Mouse (Mus musculus): ENCODE measurements around the gene Casc1. TPM values are rescaled to one million over a fixed set of nuclear protein-coding genes. Genes with fewer than 3 reads are reported as not detected.

The Casc1 gene
- polyA plus RNA-seq, 1 experiment from 2014 or later = 0.51 TPM

DNA sequence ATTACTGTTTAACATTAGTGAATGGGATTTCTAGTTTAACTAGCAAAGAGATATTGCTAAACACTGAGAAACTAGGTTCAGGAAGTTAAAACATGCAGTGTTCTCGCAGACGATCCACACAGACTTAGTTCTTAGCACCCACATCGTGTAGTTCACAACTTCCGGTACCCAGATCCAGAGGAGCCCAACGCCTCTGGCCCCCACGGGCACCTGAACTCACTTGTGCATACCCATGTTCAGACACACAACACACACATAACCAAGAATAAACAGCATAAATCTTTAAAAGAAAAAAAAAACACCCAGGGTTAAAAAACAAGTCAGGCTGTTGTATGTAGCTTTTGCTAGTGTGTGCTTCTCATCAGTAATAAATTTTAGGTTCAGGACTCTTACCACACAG, 6.4 kb downstream of the Casc1 start:
- no peak for DNase-seq (ENCODE audit: low spot score)

GRCm38 (mm10) chr6:145202432-145203125, 8.2 kb downstream of the Casc1 start:
- no peak for DNase-seq (ENCODE audit: low spot score)

- no peak for DNase-seq (ENCODE audit: low spot score)
Observed at GRCm38 (mm10) chr6:145197949-145198686, 12.7 kb downstream of the Casc1 start.

DNA sequence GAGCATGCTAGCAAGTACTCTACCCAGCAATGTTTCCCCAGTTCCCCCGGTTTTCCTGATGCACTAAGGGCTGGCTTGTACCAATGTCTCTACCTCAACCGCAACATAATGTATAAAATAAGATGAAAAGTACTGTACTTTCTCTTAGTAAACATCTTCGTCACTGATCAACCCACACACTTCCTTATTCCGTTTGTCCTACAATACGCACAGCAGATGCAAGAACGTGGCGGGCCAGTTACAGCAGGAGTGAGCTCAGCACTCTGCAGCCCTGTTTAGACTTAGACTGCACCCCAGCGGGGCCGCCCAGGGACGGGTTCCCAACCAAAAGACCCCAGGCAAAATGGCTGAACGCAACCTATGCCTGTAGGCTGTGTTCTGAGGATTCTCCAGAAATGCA, 17.4 kb downstream of the Casc1 start:
- peak; percentile 64 for DNase-seq (ENCODE audit: low spot score)

DNA sequence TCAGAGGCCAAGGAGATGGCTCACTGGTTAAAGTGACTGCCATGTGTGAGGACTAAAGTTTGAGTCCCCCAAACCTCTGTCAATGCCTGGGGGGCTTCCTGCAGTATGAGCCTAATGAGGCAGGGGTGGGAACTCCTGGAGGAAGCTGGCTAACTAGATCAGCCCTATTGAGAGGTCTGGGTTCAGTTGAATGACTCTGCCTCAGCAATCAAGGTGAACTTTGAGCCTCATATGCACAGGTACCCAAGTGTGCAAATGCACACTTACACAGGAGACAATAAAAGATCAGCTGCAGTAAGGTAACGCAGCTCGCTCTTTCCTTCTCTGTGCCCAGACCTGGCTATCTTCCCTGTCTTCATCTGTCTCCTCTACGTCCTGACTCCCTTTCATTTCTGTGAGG, 17.8 kb downstream of the Casc1 start:
- DNase-seq (ENCODE audit: low spot score) = no peak

DNA sequence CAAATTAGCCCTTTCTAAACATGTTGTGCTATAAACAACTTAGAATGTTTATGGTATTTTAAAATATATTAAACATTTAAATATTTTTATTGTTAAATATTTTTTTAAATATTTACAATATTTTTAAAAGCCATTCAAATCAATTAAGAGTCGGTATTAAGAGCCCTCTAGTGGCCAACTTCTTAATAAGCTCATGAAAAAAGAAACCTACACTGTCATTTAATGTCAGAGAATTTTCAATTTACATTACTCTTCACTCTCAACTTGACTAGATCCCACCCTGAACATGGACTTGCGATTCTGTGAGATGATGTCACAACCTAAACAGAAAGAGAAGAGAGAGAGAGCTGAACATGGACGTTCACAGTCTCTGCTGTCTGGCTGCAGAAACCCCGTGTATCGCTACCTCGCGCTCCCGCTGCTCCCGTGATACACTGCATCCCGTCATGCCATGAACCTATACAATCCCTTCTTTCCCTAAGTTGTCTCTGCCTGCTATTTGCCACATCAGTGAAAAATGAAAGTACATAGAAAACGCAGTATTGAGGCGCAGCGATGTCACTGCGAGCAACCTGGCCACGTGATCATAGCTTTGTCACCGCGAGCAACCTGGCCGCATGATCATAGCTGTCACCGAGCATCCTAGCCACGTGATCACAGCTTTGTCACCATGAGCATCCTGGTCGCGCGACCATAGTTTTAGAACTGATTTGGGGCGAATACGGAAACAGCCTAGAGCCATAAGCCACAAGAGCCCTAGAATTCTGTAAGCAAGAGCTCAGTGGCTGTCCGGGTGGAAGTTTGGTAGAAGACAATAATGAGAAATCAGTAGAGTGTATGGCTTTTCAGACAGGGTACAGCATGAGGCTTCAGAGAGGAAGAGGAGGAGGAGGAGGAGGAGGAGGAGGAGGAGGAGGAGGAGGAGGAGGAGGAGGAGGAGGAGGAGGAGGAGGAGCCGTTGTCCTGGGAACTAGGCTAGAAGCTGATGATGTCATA, 23.4 kb downstream of the Casc1 start:
- peak; percentile 44 for DNase-seq (ENCODE audit: low spot score)

DNA sequence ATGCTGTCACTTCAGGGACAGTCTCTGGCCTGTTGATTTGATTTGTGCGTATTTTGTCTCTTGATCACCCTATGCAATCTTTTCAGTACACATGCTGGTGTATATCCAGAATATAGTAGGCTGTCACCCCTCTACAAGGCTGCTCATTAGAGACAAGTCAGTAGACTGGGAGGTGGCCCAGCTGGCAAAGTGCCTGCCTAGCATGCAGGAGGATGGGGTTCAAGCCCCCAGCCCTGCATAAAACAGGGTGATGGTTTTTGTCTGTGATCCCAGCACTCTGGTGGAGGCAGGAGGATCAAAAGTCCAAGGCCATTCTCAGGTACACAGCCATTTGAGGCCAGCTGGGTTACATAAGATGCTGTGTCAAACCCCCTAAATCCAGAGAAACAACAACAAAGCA, 24.7 kb downstream of the Casc1 start:
- no peak for DNase-seq (ENCODE audit: low spot score)

DNA sequence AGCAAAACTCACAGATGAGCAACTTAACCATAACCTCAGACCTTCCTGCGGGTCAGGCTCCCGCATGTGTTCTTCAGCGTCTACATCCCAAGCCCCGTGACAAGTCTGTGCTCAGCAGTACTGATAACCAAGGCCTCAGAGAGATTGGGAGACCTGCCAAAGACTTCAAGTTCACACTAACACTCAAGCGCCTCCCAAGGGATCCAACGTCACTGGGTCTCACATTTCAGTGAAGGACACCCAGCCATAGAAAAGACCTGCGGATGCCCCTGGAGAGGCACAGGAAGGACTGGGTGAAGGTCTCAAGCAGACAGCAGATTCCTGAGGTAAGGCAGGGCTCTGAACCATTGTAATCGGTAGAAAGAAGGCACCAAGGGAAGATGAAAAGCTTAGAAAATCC, 28.8 kb downstream of the Casc1 start:
- no peak for DNase-seq (ENCODE audit: low spot score)

- DNase-seq (ENCODE audit: low spot score) = peak; percentile 80
Observed at GRCm38 (mm10) chr6:145179665-145180064, 31.1 kb downstream of the Casc1 start.

DNA sequence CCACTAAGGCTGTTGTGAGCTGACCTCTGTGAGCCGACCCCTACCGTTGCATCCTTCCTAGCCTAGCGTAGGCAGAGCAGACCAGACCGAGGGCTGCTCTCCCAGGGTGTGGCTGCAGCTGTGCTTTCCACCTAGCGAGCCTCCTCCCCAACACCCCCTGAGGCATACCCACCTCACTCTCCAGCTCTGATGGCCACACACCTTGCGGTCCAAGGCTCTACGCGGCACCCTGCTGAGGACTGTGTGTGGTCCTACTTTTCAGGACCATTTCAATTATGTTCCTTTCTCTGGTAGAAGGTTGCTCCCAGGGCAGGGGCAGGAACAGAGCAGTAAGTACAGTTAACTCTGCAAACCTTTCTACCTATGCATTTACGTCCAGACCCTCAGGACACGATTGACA, 34.3 kb downstream of the Casc1 start:
- DNase-seq (ENCODE audit: low spot score) = no peak

GRCm38 (mm10) chr6:145175571-145175981, 35.2 kb downstream of the Casc1 start:
- no peak for DNase-seq (ENCODE audit: low spot score)

DNA sequence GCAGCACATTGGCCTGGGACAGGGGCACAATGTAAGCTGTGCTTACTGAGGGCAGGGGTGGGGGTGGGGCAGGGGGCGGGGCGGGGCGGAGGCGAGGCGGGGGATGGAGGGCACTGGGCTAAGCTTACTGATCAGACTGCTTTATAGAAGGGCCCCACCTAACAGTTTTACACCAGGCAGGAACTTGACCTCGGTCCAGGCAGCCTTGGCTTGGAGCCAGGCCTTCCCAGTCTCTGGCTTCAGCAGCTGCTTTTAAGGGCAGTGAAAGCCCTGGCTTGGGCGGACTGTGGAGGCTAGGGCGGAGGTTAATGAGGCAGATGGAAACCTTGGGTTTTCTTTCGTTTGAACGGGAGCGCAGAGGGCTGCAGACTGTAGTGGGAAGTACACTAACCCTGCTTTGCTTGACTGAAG, 37.0 kb downstream of the Casc1 start:
- DNase-seq (ENCODE audit: low spot score) = no peak

DNA sequence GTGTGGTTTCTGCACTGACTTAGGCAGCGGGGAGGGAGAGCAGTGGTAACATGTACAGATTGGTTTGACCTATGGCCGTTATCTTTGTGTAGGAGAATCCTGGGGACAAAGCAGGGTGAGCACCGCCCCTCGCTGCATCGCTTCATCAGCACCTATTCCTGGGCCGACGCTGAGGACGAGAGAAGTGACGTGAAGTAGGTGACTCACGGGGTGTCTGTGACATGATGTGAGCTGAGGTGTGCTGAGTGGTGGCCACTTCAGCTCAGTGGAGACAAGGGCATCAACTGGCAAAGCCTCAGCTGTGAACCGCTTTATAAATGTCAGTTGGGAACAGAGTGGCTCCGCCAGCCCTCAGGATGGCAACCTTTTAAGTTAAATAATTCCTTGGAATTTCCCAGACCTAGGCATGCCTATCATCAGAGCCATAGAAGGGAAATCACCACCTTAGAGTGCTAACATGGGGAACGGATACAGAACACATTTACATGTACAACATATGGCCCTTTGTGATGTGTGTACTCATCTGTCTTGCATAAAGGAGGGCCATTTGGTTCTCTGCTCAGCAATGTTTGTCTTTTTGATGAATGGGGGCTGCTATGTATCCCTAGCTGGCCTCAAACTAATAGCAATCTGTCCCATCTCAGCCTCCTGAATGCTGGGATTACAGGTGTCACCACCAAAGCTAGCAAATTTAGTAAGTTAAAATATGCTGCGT, 38.8 kb downstream of the Casc1 start:
- no peak for DNase-seq (ENCODE audit: low spot score)

DNA sequence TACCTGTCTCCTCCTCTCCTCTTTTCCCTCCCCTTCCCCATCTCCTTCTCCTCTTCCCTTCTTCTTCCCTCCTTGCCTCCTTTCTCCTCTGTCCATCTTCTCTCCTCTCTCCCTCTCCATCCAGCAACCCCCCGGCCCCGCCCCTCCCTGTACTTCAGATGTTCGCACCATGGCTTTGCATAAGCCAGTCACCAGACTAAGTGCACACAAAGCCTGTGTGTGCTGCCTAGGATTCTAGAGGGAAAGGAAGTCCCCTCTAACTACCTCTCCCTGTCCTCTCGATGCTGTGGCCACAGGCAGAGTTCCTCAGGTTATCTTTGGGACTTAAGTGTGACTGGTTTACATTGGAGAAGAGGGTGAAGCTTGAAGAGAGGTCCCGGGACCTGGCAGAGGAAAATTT, 50.2 kb downstream of the Casc1 start:
- no peak for DNase-seq (ENCODE audit: low spot score)

- DNase-seq (ENCODE audit: low spot score) = peak; percentile 50
Observed at GRCm38 (mm10) chr6:145158619-145159018, 52.2 kb downstream of the Casc1 start.

GRCm38 (mm10) chr6:145149054-145149453, 61.8 kb downstream of the Casc1 start:
- DNase-seq (ENCODE audit: low spot score) = no peak

- no peak for DNase-seq (ENCODE audit: low spot score)
Observed at GRCm38 (mm10) chr6:145147716-145148115, 63.1 kb downstream of the Casc1 start.

DNA sequence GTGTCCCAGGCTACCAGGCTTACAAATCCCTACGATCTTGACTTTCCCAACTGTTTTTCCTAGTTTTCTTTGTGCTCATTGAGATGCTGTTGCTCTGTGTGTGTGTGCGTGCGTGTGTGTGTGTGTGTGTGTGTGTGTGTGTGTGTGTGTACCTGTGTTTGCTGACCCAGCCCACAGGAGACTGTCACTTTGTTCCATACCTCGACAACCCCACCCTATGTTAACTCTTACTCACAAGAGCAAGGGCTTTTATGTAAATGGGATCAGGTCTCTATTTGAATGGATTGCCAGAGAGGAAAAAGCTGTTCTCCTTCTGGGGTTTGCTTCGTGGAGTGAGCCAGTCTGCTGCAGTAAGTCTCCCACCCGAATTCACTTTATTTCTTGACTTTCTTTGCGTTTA, 65.6 kb downstream of the Casc1 start:
- DNase-seq (ENCODE audit: low spot score) = no peak

GRCm38 (mm10) chr6:145141827-145142226, 69.0 kb downstream of the Casc1 start:
- no peak for DNase-seq (ENCODE audit: low spot score)

GRCm38 (mm10) chr6:145140706-145141105, 70.1 kb downstream of the Casc1 start:
- no peak for DNase-seq (ENCODE audit: low spot score)

All from thymus, postnatal 0 days (tissue).